Mouse (Mus musculus) layer of hippocampus, adult 9-11 months (tissue): ENCODE data around the gene Fibp.

Experiments used
- DNase-seq: peaks from one replicate; pipeline ENCODE4 v3.0.0; 2022

The Fibp gene

GRCm38 (mm10) chr19:5432992-5433852 is 27.2 kb upstream of the Fibp start:
- DNase-seq = no peak

DNA sequence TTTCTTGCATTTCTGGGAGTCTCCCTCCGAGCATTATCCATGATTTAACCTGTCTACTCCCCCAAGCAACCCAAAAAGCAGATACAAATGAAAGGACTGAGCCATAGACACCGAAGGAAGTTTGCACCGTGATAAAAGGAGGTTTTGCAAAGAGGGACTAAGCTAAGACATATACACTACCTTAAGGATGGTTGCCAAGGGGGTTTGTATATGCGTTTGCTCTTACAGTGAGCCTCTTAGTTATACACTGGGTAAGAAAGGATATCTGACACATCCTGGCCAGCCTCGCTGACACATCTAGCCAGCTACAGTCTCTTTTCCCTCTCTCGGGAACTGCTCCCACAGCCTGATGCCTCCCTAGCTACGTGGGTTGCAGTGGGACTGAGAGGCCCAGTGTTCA is 26.5 kb upstream of the Fibp start:
- DNase-seq = no peak

DNA sequence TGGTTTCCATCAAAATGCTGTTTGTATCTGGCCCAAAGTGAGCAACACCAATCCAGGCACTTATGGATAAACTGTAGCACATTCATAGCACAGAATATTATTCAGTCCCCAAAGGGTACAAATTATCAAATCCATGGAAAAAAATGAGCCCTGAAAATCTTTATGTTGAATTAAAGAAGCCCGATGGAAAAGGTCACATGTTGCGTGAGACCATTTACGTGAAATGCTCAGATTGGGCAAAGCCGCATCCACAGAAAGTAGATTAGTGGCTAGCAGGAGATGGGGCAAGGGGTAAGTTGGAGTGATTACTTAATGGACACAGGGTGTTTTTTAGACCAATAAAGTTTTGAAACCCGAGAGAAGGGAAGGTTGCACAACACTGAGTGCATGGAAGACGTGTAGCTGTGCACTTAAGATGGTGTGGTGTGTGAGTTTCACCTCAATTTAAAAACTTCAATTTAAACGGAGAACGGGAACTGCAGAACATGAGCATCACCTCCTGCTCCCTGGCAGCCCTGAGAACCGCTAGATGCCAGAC is 16.0 kb upstream of the Fibp start:
- DNase-seq = no peak

GRCm38 (mm10) chr19:5444954-5445353 is 15.5 kb upstream of the Fibp start:
- no peak for DNase-seq

DNA sequence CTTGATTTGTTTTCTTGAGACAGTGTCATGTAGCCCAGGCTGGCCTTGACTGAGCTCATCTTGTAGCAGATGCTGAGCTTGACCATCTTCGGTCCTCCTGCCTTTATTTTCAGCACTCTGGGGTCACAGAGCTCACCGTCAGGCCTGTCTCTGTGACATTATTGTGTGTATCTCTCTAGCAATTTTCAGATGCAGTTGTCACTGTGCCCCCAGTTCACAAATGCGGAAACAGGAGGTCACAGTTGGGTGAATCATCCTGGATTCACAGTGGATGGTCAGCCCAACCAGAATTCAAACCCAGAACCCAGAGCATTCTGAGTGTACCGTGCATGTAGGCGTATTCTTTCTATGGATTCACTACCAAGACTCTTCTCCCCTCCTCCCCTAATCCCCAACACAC is 14.7 kb upstream of the Fibp start:
- DNase-seq = no peak

DNA sequence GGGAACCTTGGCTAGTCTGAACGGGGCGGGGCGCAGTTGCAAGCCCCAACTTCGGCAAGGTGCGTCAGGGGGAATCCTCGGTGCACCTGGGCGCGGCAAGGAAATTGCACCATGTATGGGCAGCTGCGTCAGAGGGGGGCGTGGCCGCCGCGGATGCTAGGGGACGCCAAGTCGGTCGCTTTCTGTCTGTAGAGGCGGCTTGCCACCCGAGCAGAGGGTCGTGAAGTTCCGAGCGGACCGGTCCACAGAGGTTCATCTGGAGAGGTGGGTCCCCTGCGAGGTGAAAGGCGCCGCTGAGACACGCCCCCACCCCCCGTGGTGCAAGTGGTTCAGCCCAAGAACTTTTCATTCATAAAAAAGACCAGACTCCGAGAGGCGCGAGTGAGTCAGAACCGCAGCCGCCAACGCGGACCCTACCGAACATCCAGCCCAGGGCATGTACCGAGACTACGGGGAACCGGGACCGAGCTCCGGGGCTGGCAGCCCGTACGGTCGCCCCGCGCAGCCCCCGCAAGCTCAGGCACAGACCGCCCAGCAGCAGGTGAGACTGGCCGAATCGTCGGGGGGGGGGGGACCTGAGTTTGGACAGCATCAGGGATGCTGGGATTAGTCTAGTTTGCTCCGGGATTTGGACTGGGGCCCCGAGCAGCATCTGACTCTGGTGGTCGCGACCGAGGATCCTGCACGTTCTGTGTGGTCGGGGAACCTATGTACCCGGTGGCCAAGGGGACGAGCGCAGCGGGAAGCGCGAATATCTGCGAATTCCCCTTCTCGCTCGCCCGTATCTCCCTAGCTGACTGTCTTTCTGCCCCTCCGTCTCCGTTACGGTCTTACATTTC is 12.7 kb upstream of the Fibp start, which contains the start of gene Fosl1:
TSS of gene Fosl1 (plus strand) at position 33 of the 839 bp plus-strand sequence.
- no peak for DNase-seq

GRCm38 (mm10) chr19:5448354-5449150 is 11.9 kb upstream of the Fibp start:
- DNase-seq = no peak

DNA sequence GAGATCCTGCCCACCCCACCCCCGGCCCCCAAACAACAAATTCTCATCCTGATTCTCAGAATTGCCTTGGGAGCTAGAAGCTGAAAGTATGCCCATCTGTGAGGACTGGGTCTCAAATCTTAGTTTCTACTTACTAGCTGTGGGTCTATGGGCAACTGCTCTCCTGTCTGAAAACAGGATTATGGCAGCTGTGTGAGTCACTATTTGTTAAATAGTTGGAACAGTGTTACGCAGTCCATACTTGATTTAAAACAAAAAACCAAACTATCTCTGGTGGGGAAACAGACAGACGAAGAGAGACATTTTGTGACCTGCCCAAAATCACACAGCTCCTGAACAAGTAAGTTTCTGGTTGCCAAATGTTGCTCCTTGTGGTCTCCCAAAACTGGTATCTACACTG is 10.7 kb upstream of the Fibp start:
- no peak for DNase-seq

DNA sequence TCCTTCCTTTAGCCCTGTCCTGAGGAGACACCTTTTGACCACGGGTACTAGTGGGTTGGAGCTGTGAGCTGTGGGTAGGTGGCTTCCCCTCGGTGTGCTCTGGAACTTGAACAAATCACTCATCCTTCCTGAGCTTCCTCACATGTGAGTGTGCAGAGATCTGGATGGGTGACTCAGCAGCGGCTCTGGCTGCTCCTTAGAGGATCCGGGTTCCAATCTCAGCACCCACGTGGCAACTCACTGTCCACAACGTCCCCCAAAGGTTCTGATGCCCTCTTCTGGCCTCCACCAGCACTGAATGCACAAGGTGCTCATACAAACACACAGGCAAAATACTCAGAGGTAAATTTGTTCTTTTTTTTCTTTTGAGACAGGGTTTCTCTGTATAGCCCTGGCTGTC is 8.6 kb upstream of the Fibp start:
- no peak for DNase-seq

DNA sequence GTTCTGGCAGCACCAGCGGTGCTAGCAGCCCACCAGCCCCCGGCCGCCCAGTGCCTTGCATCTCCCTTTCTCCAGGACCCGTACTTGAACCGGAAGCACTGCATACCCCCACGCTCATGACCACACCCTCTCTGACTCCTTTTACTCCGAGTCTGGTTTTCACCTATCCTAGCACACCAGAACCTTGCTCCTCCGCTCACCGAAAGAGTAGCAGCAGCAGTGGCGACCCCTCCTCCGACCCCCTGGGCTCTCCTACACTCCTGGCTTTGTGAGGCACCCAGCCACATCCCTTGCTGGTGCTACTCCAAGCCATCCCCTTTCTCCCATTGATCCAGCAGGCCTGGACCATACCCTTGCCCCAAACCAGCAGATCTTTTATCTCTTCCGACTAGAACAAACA is 5.4 kb upstream of the Fibp start:
- no peak for DNase-seq

DNA sequence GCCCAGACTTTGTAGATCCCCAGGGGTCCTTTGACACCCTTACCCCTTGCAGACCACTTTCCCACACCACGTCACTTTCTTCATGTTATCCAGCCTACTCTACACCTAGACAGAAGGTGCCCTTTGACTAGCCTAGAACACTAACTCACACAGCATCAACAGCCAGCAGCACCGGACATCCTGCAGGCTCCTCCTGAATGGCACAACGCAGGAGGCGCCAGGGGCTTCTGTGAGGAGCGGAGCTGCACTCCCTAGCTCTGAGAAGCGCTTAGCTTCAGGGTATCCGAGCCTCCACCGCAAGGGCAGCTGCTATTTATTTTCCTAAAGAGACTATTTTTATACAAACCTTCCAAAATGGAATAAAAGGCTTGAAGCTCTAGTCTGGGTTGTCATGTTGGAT is 4.8 kb upstream of the Fibp start:
- no peak for DNase-seq

GRCm38 (mm10) chr19:5456241-5456921 is 4.0 kb upstream of the Fibp start:
- DNase-seq = no peak

DNA sequence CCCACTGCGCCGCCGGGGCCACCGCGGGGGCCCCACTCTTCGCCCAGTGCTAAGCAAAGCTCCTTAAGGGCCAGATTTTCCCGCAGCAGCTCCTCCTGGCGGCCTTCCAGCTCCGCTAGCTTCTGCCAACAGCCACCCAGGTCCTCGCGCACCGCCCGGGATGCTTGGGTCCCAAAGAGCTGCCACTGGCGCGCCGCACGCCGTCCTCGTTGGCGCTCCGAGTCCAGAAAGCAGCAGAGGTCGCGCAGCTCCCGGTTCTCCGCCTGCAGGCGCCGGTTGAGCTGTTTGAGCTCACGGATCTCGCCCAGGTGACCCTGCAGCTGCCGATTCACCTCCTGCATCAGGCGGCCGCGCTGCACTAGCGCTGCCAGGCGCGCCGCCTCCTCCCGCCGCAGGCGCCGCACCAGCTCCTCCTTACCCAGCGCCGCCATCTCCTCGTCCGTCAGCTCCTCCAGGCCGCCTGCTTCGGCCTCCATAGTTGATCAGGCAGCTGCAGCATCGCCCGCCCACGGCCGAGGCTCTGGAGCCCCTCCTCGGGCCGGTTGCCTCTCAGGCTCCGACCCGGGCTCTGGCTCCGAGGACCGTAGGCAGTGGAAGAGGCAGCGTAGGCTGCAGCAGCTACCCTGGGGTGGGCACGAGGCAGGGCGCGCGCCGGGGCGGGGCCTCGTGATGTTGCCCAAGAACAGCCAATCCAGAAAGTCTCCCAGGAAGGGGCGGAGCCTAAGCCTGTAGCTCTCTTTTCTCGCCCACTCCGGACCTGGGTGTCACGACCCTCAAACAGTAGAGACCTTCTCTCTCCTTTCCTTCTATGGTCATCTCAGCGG is 3.3 kb upstream of the Fibp start:
- peak; percentile 97 for DNase-seq

DNA sequence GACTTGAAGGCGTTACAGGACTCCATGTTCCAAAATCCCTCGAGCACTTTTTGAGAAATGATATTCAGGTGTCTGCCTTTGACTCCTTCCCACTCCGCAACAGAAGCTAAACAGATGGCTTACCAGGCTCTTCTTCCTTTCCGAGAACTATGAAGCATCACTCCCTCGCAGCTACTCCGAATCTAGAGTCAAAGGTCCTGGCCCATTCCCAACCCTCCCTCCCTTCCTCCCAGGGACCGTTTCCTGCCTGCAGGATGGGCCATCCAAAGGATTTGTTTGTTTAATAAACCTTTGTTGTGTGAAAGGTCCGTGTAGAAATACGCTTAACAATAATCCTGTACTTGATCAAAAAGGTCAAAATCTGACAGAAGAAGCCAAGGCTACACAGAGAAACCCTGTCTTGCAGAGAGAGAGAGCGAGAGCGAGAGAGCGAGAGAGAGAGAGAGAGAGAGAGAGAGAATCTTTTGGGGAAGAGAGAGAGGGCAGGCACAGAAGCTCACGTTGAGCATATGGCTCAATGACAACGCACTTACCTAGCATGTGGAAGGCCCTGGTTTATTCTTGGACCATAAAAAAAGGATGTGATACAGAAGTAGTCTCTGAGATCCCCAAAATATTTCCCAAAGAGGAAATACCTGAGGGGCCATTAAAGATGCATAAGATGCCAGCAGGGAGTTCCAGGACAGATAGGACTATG is 2.5 kb upstream of the Fibp start, which contains the start of gene Ccdc85b:
TSS of gene Ccdc85b (minus strand) at position 149 of the 697 bp plus-strand sequence.
- no peak for DNase-seq

GRCm38 (mm10) chr19:5459019-5459418 is 1.4 kb upstream of the Fibp start:
- peak; percentile 81 for DNase-seq

- no peak for DNase-seq
These were observed 519 bp upstream of the Fibp start for GRCm38 (mm10) chr19:5459896-5460295.

DNA sequence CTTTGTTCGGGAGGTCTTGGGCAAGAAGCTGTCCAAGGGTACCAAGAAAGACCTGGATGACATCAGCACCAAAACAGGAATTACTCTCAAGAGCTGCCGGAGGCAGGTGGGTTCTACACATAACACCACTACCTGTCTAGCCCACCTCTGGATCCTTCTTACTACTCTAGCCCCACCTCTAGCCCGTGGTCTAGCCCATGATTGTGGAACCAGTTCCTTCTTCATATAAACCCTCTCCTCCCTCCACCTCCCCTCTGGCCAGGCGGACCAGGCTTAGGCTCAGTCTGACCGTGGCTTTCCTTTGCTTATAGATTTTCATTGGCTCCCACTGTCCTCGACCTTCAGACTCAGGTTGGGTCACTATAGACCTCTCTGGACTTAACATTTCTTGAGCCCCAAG is 996 bp downstream of the Fibp start:
- no peak for DNase-seq

GRCm38 (mm10) chr19:5463212-5463611 is 2.8 kb downstream of the Fibp start:
- DNase-seq = no peak

DNA sequence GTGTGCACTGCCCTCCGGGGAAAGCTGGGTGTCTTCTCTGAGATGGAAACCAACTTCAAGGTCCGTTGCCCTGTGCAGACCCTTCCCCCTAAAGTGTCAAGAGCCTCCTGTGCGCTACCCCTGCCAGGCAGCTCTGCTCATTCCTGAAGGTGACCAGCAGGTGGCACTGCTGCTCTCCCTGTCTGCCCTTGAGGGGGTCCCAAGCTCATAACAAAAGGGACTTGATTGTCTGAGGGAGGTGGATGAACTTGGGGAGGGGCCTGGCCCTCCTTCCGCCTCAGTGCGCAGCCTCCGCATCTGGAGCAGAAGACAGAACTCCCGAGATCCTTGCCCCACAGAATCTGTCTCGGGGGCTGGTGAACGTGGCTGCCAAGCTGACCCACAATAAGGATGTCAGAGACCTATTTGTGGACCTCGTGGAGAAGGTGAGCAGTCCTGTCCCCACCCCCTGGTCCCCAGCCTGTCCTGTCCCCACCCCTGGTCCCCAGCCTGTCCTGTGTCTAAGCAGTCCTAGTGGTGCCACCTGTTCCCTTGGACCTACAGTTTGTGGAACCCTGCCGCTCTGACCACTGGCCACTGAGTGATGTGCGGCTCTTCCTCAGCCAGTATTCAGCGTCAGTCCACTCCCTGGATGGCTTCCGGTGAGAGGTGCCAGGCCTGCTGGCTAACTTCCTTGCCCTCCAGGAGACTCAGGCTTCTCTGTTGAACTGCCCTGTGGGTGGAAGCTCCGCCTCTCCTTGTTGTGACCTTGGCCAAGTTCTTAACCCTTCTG is 3.6 kb downstream of the Fibp start:
- no peak for DNase-seq

- no peak for DNase-seq
These were observed 4.6 kb downstream of the Fibp start for GRCm38 (mm10) chr19:5465037-5465436.
